Mouse (Mus musculus) brain, embryonic 14.5 days (tissue): Measurements from ENCODE around the gene Ofd1. TPM values are rescaled to one million over a fixed set of nuclear protein-coding genes. Genes with fewer than 3 reads are reported as not detected.

ENCODE experiments used
- DNase-seq: peaks from one replicate; pipeline ENCODE4 v3.0.0-alpha.2; 2011; ENCODE audit warnings: low read depth
- CTCF ChIP-seq: fragments of 200-500 bp; IDR thresholded peaks from 2 replicates; pipeline ENCODE4 v1.5.1; 2012; ENCODE audit warnings: inconsistent platforms, mild to moderate bottlenecking, moderate library complexity, borderline replicate concordance; ENCODE audit not compliant: insufficient read depth, insufficient read length; ENCODE audit errors: extremely low read depth
- POLR2A ChIP-seq: fragments of 200-500 bp; IDR thresholded peaks from 2 replicates; pipeline ENCODE4 v1.6.1; 2012; ENCODE audit warnings: mild to moderate bottlenecking, inconsistent platforms, borderline replicate concordance; ENCODE audit not compliant: poor library complexity, insufficient read depth, insufficient read length, severe bottlenecking; ENCODE audit errors: extremely low read depth
- polyA plus RNA-seq: library from polyadenylated mRNA; depleted of rRNA; stranded (reverse); fragments of >200 nt; gene quantifications from 2 replicates; pipeline ENCODE4 v1.2.3, GENCODE M21; 2012; rRNA removed

The Ofd1 gene
- polyA plus RNA-seq: 5.3 and 6.9 TPM in 2 replicates

DNA sequence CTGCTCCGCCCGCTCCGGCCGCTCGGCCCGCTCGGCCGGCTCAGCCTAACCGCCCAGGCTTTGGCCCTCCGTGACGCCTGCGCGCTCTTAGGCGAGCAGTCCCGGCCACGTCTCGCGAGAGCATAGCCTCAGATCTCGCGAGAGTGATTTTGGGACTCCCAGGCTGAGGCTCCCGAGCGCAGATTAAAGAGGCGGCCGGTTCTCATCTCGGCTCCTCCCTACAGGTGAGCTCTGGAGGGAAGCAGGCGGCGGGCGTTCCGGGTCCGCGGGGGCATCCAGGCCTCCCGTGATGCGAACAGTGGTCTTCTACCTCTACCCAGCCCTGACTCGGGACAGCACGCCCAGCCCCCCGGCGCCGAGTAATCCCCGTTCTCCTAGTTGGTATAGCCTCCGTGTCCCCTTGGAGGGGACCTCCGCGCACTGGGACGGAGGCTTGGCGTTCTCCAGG is at the start of gene Ofd1:
Ofd1 (minus strand) TSS at position 89 of the 448 bp plus-strand sequence.
- TF ChIP-seq POLR2A (peak; percentile 94), CTCF (no peak)
- DNase-seq: peak; percentile 96

DNA sequence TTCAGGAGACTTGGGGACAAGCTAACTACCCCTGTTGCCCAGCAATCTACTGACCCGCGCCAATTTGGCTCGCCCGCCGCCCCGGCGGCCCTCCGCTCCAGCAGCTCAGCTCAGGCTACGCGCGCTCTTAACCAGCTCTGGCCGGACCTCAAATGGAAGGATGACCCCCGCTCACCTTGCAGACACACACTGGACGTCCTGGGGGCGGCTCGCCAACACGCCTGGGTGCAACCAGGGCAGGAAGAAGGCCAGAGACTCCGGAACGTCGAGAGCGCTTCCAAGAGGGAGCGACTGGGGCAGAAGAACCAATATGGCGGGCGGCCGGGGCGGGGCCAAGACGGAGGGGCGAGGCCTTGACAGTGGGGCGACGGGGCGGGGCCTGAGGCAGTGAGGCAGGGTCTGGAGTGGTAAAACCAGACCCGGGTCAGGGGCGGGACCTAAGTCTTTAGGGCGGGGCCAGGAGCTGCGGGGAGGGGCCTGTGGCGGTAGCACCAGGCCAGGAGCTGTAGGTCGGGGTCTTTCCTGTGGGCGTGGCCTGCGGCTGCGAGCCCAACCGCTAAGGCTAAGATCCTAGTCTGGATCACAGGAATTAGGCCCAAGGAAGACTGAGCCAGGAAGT is 39.0 kb upstream of the Ofd1 start, which contains the start of gene Rab9:
Rab9 (minus strand) TSS at position 503 of the 619 bp plus-strand sequence.
- peak; percentile 97 for DNase-seq
- TF ChIP-seq POLR2A: 0 out of 2 replicates have a peak, but pooled peaks have one; percentile 6
- TF ChIP-seq CTCF: no peak

DNA sequence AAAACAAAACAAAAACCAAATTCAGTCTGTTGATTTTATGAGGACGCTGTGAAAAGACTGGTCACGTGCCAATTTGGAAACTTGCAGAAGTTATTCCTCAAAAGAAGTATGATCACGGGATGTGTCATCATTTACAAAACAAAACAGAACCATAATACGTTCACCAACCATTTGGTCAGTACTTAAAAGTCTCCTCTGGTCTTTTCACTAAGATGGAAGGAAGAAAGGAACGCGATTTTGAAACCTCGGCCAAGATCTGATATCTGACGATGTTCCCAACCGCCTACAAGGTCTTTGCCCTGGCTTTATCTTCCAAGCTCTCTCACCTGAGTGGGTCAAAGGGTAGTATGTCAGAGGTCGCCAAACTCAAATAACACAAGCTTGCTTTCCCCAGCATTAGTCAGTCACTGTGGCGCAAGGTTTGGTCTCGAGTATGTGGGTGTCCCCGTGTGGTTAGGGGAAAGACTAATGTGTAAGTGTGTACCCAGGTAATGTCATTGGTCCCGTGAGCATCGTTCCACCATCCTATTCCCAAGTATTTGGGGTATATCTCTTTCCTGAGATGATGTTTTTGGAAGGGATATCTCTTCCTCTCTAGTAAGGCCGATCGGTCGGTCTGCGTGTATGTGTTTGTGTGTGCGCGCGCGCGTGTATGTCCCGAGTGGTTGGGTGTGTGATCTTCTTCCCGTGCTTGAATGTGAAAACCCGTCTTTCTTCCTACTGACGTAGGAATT is 38.3 kb upstream of the Ofd1 start:
- no peak for TF ChIP-seq POLR2A
- no peak for TF ChIP-seq CTCF
- no peak for DNase-seq

DNA sequence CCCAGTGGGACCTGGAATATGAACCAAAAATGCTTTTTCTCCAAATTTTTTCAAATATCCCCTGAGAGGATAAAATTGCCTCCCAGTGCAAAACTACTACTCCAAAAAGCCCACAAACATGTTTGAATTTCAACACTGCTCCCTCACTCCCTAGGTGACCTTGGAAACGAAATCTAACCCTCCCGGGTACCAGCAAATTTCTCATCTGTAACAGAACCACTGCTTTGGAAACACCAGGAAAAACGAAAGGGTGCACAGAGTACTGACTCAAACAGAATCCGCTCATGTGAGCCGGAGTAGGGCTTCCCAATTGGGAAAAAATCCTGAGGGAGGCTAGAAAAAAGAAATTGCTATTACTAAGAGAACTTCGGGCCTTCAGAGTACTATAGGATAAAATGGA is 36.9 kb upstream of the Ofd1 start:
- TF ChIP-seq POLR2A: no peak
- no peak for TF ChIP-seq CTCF
- DNase-seq: no peak

DNA sequence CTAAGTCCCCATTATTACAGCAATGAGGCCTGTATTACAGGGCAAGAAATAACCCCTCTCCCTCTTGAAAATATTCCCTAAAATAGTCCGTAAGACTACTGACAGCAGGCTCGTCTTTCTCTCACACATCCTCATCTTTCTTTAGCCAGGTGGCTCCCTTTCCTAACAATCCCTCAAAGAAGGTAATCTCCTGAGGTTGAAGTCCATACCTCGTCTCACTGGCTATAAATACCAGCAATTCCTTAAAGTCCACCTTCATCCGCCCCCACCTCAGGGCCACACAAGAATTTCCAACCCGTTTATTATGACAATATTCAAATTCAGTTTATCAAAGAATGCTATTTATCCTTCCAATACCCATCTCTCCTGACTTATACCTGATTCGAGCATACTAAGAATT is 32.1 kb upstream of the Ofd1 start:
- TF ChIP-seq CTCF (no peak), POLR2A (no peak)
- DNase-seq: no peak

DNA sequence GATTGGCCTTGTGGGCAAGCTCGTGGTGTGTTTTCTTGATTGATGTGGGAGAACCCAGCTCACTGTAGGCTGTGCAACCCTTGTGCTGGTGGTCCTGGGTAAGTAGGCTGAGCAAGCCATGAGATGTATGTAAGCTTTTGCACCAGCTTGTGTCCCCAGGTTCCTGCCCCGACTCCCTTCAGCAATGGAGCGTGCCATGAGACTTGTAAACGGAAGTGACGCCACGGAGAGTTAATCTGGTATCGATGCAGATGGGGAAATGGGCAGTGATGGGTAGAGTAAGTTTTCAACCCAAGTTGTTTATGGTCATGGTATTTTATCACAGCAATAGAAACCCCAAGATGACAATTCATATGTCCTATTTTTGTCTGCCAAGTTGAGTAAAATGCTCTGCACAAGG is 27.8 kb upstream of the Ofd1 start:
- no peak for DNase-seq
- TF ChIP-seq POLR2A (no peak), CTCF (no peak)

DNA sequence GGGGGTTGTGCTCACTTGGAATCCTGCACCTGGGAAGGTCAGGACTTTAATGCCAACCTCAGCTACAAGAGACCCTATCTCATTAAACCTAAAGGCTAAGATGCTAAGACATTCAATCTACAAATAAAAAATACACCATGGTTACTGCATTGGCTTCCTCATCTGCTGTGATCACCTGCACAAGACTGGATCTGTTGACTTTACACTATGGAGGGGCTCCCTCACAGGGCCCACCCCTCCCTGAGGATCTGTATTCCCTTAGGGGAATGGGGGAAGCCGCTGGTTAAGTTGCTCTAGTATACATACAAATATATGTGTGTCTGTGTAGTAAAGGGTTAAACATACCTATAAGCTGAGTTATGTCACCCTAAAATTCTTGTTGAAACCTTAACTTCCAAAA is 15.0 kb upstream of the Ofd1 start:
- no peak for DNase-seq
- TF ChIP-seq POLR2A: no peak
- TF ChIP-seq CTCF: no peak

DNA sequence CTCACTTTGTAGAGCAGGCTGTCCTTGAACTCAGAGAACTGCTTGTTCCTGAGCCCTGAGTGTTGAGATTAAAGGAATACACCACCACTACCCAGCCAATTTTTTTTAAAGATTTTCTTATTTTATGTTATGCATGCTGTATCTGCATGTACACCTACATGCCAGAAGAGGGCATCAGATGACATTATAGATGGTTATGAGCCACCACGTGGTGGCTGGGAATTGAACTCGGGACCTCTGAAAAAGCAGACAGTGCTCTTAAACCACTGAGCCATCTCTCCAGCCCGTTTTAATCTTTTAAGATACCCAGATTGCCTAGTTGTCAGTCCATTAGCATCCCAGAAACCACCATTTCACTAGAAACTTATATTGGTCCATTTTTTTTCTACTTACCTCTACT is 13.8 kb upstream of the Ofd1 start:
- no peak for TF ChIP-seq POLR2A
- DNase-seq: no peak

DNA sequence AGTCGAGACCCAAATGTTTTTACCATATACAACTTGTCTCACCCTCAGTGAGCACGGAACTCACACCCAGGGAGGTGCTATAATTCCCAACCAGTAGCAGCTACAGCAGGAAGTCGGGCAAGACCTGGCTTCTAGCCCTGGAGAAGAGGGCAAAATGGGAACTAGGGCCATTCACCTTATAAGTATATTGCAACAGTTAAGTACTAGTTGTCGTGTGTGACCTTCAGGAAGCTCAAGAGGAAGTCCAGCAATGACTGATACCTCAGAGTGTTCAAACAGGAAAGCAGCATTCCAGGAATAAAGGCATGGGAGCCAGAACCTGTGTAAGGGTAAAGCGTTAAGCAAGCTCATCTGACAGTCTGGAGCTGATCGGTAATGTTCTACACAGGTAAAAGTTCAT is 13.0 kb upstream of the Ofd1 start:
- TF ChIP-seq CTCF (no peak), POLR2A (no peak)
- no peak for DNase-seq

DNA sequence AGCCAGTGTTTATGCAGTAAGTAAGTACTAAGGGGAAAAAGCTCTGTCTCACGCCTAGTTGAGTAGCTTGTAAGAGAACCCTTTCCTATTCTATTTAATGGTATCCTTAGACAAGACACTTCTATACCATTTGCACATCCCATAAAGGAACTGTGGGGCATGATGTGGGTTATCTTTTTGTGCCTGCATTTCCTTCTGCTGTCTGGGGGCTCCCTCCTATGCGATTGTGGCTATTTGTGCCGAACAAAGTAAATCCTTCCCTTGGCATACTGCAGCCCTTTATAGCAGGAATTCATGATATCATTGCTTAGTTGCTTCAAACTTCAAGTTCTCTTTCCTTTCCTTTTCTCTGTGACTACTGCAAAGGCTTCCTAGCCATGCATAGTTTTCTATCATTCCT is 4.0 kb upstream of the Ofd1 start:
- TF ChIP-seq CTCF: no peak
- no peak for TF ChIP-seq POLR2A
- no peak for DNase-seq

DNA sequence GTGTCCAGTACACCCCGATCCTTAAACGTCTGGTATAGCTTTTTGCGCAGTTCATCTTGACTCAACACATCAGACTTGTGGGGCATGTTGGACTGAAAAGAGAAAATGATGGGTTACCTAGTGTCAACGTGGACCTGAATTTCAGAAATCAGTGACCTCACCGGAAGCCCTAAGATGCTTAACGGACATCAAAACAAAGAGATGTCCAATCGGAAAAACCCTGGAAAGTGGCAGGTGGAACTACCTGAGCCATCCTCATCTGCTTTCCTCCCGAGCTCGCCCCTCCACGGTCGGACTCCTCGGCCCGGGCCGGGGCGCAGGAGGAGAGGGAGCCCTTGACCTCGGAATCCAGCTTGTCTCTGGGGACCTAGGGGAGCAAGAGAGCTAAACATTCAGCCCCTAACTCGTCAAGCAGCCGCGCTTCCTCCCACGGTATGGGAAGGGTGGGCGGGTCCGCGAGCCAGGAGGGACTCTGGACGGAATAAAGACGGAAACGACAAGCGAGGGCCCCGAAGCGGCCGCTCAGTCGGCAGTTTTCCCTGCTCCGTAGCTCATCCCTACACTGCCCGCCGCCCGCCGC is 378 bp downstream of the Ofd1 start, which contains the start of gene Trappc2:
Trappc2 (plus strand) TSS at position 539 of the 580 bp plus-strand sequence.
- peak; percentile 57 for DNase-seq
- TF ChIP-seq POLR2A (no peak), CTCF (no peak)

DNA sequence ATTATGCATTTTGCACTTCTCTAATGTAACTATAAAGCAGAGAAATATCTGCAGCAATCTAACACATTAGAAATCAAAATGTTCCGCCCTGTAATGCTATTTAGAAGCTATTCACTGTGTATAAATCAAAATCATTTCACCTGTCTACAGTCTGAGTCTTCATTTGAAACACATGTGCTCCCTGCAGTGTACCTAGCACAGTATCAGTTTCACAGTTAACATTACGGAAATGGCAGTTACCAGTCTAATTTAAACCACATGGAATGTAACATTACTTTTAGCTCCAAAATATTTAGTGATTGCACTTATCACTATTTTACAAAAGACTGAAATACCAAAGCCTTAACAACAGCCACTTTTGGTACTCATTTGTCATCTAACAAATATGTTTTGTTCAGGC is 5.7 kb downstream of the Ofd1 start:
- TF ChIP-seq CTCF (no peak), POLR2A (no peak)
- DNase-seq: no peak

DNA sequence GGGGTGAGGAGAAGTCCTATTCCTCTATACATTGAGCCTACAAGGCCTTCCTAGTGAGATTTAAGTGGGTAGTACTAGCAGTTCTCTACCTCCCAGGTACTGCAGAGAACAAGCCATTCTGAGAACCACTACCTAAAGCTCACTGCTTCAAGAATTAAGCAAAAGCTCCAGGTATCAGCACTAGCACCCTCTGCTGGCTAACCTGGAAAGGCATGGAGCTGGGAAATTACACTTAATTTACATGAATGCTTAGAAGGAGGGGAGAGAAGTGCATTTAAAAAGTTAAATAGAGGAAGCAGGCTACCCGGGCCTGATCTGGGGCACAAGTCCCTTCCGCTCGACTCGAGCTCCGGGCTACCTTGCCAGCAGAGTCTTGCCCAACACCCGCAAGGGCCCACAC is 24.3 kb downstream of the Ofd1 start:
- DNase-seq: peak; percentile 62
- TF ChIP-seq POLR2A: no peak
- TF ChIP-seq CTCF: peak; percentile 63; the same call in 1 of the 2 replicates
